Mouse (Mus musculus) lung, embryonic 15.5 days (tissue): Measurements from ENCODE around the gene Fcgrt. TPM values are rescaled to one million over a fixed set of nuclear protein-coding genes. Genes with fewer than 3 reads are reported as not detected.
A peak's percentile ranks its signal among the peaks of the same experiment; 100 is the strongest.
"Not testable (repeated sequence)": the region's sequence is repeated elsewhere in the genome, so short reads cannot be mapped to it uniquely, and the experiment has no call there.

Experiments
- ATAC-seq: fragments of 200-750 bp; cut with Nextera tagmentation; 2 replicates; pipeline ENCODE4 v1.8.0; 2017; ENCODE audit warnings: moderate number of reproducible peaks, borderline replicate concordance; ENCODE audit not compliant: low FRiP score, low TSS enrichment; ENCODE audit errors: extremely low read depth
- H3K27ac ChIP-seq: fragments of 300-500 bp; sonication (generic); 2 replicates; pipeline ENCODE4 v1.5.1; 2015; ENCODE audit warnings: moderate library complexity, mild to moderate bottlenecking, inconsistent platforms
- H3K27me3 ChIP-seq: fragments of 300-500 bp; sonication (generic); 2 replicates; pipeline ENCODE4 v1.6.1; 2015; ENCODE audit warnings: inconsistent platforms
- H3K36me3 ChIP-seq: fragments of 300-500 bp; sonication (generic); 2 replicates; pipeline ENCODE4 v1.6.1; 2015; ENCODE audit warnings: inconsistent platforms
- H3K4me1 ChIP-seq: fragments of 300-500 bp; sonication (generic); 2 replicates; pipeline ENCODE4 v1.6.1; 2015; ENCODE audit warnings: inconsistent platforms
- H3K4me2 ChIP-seq: fragments of 300-500 bp; sonication (generic); 2 replicates; pipeline ENCODE4 v1.6.1; 2015; ENCODE audit warnings: inconsistent platforms, mild to moderate bottlenecking, moderate library complexity
- H3K4me3 ChIP-seq: fragments of 300-500 bp; sonication (generic); 2 replicates; pipeline ENCODE4 v1.5.1; 2015; ENCODE audit warnings: mild to moderate bottlenecking, inconsistent platforms
- H3K9ac ChIP-seq: fragments of 300-500 bp; sonication (generic); 2 replicates; pipeline ENCODE4 v1.6.1; 2015; ENCODE audit warnings: inconsistent platforms
- H3K9me3 ChIP-seq: fragments of 300-500 bp; sonication (generic); 2 replicates; pipeline ENCODE4 v1.6.1; 2016; ENCODE audit warnings: inconsistent platforms
- WGBS: fragments of 180-500 bp; shearing (Covaris S2); methylation state at CpG from one replicate; pipeline ENCODE4 v1.1.7; 2015; 5-methylcytosine and 5-hydroxymethylcytosine counted together
- polyA plus RNA-seq: library from polyadenylated mRNA; unstranded; fragments of >200 nt; fragmentation: Nextera tagmentation; extraction: Ambion mirVana; gene quantifications from 2 replicates; pipeline ENCODE4 v1.2.1, GENCODE M21; 2015

Gene Fcgrt
- polyA plus RNA-seq, 1 experiment from 2014 or later = 83.1 TPM

GRCm38 (mm10) chr7:45102940-45103585 is 588 bp downstream of the Fcgrt start:
- no peak for ATAC-seq
- Histone ChIP-seq H3K9me3 (no peaks in the 10 kb centered on the region), H3K9ac (peak overlapping the region; percentile 47), H3K4me3 (peak overlapping the region; percentile 46), H3K27me3 (no peaks in the 10 kb centered on the region), H3K27ac (peak overlapping the region; percentile 93), H3K4me1 (peaks cover 34% of the 10 kb centered on the region), H3K36me3 (no peaks in the 10 kb centered on the region), H3K4me2 (peak overlapping the region; percentile 63)
- 47% methylated on average over 9 of the region's 9 CpGs for WGBS

GRCm38 (mm10) chr7:45102441-45102840 is 1.2 kb downstream of the Fcgrt start:
- H3K4me1 ChIP-seq = peaks cover 34% of the 10 kb centered on the region
- H3K27me3 ChIP-seq = no peaks in the 10 kb centered on the region
- H3K27ac ChIP-seq = no peak overlapping the region
- H3K9me3 ChIP-seq = no peaks in the 10 kb centered on the region
- WGBS = 72% methylated on average over 11 of the region's 11 CpGs
- peak overlapping the region; percentile 46 for H3K4me3 ChIP-seq
- ATAC-seq = no peak
- no peak overlapping the region for H3K9ac ChIP-seq
- no peaks in the 10 kb centered on the region for H3K36me3 ChIP-seq
- peak overlapping the region; percentile 63 for H3K4me2 ChIP-seq

- Histone ChIP-seq H3K27ac (no peak overlapping the region), H3K9me3 (no peaks in the 10 kb centered on the region), H3K36me3 (no peaks in the 10 kb centered on the region), H3K4me3 (no peak overlapping the region), H3K27me3 (no peaks in the 10 kb centered on the region), H3K4me1 (peaks cover 34% of the 10 kb centered on the region), H3K4me2 (no peak overlapping the region), H3K9ac (no peak overlapping the region)
- ATAC-seq = no peak
- 78% methylated on average over 6 of the region's 6 CpGs for WGBS
These were observed 3.6 kb downstream of the Fcgrt start for GRCm38 (mm10) chr7:45100046-45100445.

- H3K27ac ChIP-seq = no peak overlapping the region
- no peak overlapping the region for H3K9ac ChIP-seq
- peaks cover 27% of the 10 kb centered on the region for H3K4me1 ChIP-seq
- ATAC-seq = no peak
- WGBS = 84% methylated on average over 8 of the region's 8 CpGs
- H3K27me3 ChIP-seq = no peaks in the 10 kb centered on the region
- H3K4me3 ChIP-seq = no peak overlapping the region
- no peaks in the 10 kb centered on the region for H3K36me3 ChIP-seq
- H3K9me3 ChIP-seq = no peaks in the 10 kb centered on the region
- H3K4me2 ChIP-seq = no peak overlapping the region
These were observed 5.0 kb downstream of the Fcgrt start for GRCm38 (mm10) chr7:45098541-45099240.

- Histone ChIP-seq H3K4me1 (peaks cover 25% of the 10 kb centered on the region), H3K9me3 (no peaks in the 10 kb centered on the region), H3K27me3 (no peaks in the 10 kb centered on the region), H3K36me3 (no peaks in the 10 kb centered on the region), H3K27ac (peak overlapping the region; percentile 15; the same call in 1 of the 2 replicates), H3K4me2 (no peak overlapping the region), H3K4me3 (no peak overlapping the region), H3K9ac (no peak overlapping the region)
- WGBS = 57% methylated on average over 6 of the region's 6 CpGs
- ATAC-seq = no peak
These were observed 6.2 kb downstream of the Fcgrt start for GRCm38 (mm10) chr7:45097479-45097878.

GRCm38 (mm10) chr7:45095965-45096364 is 7.7 kb downstream of the Fcgrt start:
- not testable (repeated sequence) for H3K27ac ChIP-seq, ATAC-seq, H3K4me2 ChIP-seq, H3K9me3 ChIP-seq, H3K27me3 ChIP-seq, H3K36me3 ChIP-seq, H3K9ac ChIP-seq, H3K4me3 ChIP-seq
- 89% methylated on average over 14 of the region's 14 CpGs for WGBS
- peaks cover 22% of the 10 kb centered on the region for H3K4me1 ChIP-seq

- no peaks in the 10 kb centered on the region for H3K36me3 ChIP-seq
- ATAC-seq = no peak
- H3K4me1 ChIP-seq = peaks cover 23% of the 10 kb centered on the region
- no peak overlapping the region for H3K27ac ChIP-seq
- H3K9ac ChIP-seq = no peak overlapping the region
- no peak overlapping the region for H3K4me3 ChIP-seq
- H3K27me3 ChIP-seq = no peaks in the 10 kb centered on the region
- H3K4me2 ChIP-seq = no peak overlapping the region
- WGBS = 82% methylated on average over 6 of the region's 6 CpGs
- no peaks in the 10 kb centered on the region for H3K9me3 ChIP-seq
These were observed 8.3 kb downstream of the Fcgrt start for GRCm38 (mm10) chr7:45095367-45095766.

GRCm38 (mm10) chr7:45094121-45094520 is 9.5 kb downstream of the Fcgrt start:
- Histone ChIP-seq H3K4me3 (no peak overlapping the region), H3K27ac (no peak overlapping the region), H3K27me3 (no peaks in the 10 kb centered on the region), H3K9me3 (no peaks in the 10 kb centered on the region), H3K4me1 (peaks cover 25% of the 10 kb centered on the region), H3K4me2 (no peak overlapping the region), H3K9ac (no peak overlapping the region), H3K36me3 (0 out of 2 replicates have a peak, but pooled peaks cover 3% of the 10 kb centered on the region)
- no peak for ATAC-seq
- WGBS = 25% methylated on average over 7 of the region's 7 CpGs

GRCm38 (mm10) chr7:45093516-45093905 is 10.1 kb downstream of the Fcgrt start:
- Histone ChIP-seq H3K27me3 (no peaks in the 10 kb centered on the region), H3K36me3 (peaks cover 7% of the 10 kb centered on the region), H3K9ac (no peak overlapping the region), H3K4me2 (no peak overlapping the region), H3K4me1 (peaks cover 25% of the 10 kb centered on the region), H3K4me3 (no peak overlapping the region), H3K27ac (peak overlapping the region; percentile 79), H3K9me3 (no peaks in the 10 kb centered on the region)
- 37% methylated on average over 17 of the region's 18 CpGs for WGBS
- no peak for ATAC-seq

GRCm38 (mm10) chr7:45092828-45093515 is 10.7 kb downstream of the Fcgrt start:
- Histone ChIP-seq H3K27me3 (no peaks in the 10 kb centered on the region), H3K4me3 (no peak overlapping the region), H3K9ac (no peak overlapping the region), H3K4me1 (peaks cover 25% of the 10 kb centered on the region), H3K9me3 (no peaks in the 10 kb centered on the region), H3K4me2 (peak overlapping the region; percentile 6; the same call in 1 of the 2 replicates), H3K36me3 (peaks cover 13% of the 10 kb centered on the region), H3K27ac (peak overlapping the region; percentile 79)
- ATAC-seq = no peak
- 45% methylated on average over 12 of the region's 12 CpGs for WGBS

- H3K9ac ChIP-seq = peak within 1 kb of the TSS; percentile 62
- H3K4me2 ChIP-seq = peak within 1 kb of the TSS; percentile 72
- peaks cover 25% of the 10 kb centered on the region for H3K4me1 ChIP-seq
- H3K4me3 ChIP-seq = peak within 1 kb of the TSS; percentile 52
- no peaks in the 10 kb centered on the region for H3K27me3 ChIP-seq
- H3K36me3 ChIP-seq = peaks cover 22% of the 10 kb centered on the region
- H3K27ac ChIP-seq = peak within 1 kb of the TSS; percentile 79
- under 1% methylated on average over 16 of the region's 16 CpGs for WGBS
- H3K9me3 ChIP-seq = no peaks in the 10 kb centered on the region
- ATAC-seq = peak; percentile 97
These were observed 11.6 kb downstream of the Fcgrt start, which contains the start of gene Rcn3 for GRCm38 (mm10) chr7:45092048-45092447. Gene Rcn3 (minus strand): TSS chr7:45092221.
